Mouse (Mus musculus): ENCODE results near the gene Maml3.

Gene Maml3

GRCm38 (mm10) chr3:51782191-51782590, 322.7 kb downstream of the Maml3 start:
- DNase-seq (ENCODE audit: low spot score): no peak

DNA sequence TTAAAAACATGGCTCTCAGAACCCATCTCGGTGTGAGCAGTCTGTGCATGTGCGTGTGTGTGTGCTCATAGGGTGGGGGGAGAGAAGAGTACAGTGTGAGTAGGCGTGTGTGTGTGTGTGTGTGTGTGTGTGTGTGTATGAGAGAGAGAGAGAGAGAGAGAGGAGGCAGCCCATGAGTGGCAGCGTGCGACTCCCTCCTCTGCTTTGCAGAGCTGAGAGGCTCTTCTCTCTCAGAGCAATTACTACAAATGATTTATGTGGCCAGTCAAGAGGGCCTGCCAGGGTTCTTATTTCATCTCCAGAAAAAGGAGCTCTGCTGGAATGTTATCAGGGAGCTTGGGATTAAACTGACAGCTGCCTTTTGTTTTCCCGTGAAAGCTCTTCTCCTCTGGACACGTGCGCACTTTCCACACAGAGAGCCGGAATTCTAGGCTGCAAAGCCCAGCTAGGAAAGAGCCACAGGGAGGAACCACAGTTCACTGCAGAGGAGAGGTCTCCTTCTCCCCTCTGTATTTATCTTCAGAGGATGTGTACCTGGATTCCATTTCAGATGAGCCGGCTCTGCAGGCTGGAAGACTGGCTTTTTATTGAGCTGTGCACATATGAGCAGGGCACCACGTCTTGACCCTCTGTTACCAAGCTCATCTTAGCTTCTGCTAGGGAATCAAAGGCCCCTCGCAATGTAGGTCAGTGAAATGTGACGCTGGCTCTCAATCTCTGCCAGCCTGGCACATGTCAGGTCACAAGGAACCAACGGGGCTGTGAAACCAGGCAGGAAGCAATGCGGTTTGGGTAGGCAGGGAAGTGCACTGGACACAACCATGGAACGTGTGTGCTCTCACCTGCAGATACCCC, 325.9 kb downstream of the Maml3 start:
- DNase-seq (ENCODE audit: low spot score): no peak

- DNase-seq (ENCODE audit: low spot score): no peak
These were observed 326.7 kb downstream of the Maml3 start for GRCm38 (mm10) chr3:51778179-51778578.

- no peak for DNase-seq (ENCODE audit: low spot score)
These were observed 328.8 kb downstream of the Maml3 start for GRCm38 (mm10) chr3:51776018-51776611.

DNA sequence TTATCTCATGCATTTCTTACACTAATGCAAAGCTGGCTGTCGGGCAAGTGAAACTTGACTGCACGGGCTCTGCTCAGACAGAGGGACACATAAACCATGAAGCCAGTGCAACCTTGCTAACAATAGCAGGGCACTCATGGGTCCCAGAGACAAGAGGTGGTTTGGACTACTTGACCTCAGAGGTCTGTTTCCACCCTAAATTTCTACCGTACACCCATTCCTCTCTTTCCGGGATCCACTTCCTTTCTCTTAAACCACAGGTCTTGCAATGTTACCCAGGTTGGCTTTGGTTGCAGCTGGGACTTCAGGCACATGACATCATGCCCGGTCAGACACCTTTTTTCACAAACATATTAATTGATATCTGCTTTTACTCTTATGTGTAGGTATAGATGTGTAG, 331.3 kb downstream of the Maml3 start:
- DNase-seq (ENCODE audit: low spot score): no peak

GRCm38 (mm10) chr3:51771839-51772630, 332.8 kb downstream of the Maml3 start:
- DNase-seq (ENCODE audit: low spot score): no peak

DNA sequence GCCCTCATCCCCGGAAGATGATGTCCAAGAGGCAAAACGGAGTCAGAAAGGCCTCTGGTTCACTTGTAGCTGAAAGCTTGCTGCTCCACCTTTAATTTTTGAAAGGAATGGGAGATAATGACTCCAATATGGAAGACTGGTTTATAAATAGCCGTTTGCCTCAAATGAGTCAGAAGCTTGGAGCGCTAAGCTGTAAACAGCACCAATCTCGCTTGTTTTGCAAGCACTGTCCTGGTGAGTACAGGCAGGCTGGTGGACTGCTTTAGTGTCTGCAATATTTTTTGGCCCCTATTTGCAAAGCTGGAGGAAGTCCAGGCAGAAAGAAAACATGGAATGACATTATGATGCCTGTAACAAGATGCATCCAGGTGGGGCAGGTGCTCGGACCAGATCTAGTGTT, 335.7 kb downstream of the Maml3 start:
- no peak for DNase-seq (ENCODE audit: low spot score)

DNA sequence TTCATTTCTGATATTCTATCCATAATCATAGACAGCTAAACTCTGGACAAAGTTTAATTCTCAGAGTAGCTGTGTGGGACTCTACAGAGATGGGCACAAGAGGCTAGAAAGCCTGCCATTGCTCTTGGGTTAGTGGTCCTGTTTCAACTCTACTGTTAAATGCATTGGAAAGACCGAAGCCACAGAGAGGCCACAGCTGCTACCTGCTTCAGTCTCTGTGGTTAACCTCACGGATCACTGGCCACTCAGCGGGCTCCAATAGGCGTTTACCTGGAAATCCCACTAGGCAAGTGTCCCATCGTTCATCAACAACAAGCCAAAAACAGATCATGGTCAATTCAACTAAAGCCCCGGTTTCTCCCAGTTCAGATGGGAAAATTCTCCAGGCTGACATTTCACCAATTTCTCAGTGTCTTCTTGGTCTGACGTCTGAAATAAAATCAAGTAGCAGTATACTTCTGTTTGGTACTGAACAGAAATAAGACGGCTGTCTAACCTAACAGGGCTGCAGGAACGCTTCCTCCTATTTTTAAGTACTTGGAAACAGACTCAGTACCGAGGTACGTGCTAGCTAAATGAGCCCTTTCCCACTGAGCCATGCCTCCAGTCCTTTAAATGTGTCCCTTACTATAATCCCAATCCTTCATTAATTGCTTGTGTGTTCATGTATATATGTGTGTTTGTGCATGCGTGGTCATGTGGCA, 339.5 kb downstream of the Maml3 start:
- no peak for DNase-seq (ENCODE audit: low spot score)

- no peak for DNase-seq (ENCODE audit: low spot score)
These were observed 340.7 kb downstream of the Maml3 start for GRCm38 (mm10) chr3:51764175-51764574.

GRCm38 (mm10) chr3:51762900-51763299, 342.0 kb downstream of the Maml3 start:
- no peak for DNase-seq (ENCODE audit: low spot score)

- DNase-seq (ENCODE audit: low spot score): no peak
These were observed 345.3 kb downstream of the Maml3 start for GRCm38 (mm10) chr3:51759534-51759933.

DNA sequence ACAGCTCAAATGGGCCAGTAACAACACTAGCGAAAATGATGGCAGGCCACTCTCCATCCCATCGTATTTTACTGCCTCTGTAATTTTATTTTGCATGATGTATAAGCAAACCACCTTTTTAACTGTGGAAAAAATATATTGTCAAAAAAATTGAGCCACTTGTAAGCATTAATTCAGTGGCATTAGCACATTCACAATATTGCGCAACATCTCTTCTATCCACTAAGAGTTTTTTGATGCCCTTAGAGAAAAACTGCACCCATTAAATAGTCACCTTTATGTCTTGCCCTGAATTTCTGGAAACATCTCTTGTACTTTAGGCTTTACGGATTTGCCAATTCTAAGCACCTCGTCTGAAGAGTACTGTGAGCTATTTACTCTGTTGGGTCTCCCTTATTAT, 347.8 kb downstream of the Maml3 start:
- DNase-seq (ENCODE audit: low spot score): no peak

DNA sequence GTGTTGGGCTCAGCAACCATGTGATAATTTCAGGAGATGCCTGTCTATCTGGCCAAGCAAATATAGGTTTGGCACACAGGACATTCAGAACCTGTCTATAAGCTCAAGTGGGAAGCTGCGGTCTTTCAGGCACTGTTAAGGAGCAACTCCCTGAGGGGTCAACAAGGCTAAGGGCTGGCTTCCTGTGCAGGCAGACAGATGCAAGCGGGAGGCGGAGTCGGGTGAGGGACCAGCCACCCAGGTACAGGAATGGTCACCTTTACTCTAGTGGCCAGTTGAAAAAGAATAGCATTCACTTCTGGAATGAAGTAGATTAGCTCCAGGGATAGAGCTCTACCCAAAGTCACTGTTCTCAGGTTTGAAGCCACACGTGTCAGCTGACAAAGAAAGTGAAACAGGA, 348.6 kb downstream of the Maml3 start:
- DNase-seq (ENCODE audit: low spot score): no peak

GRCm38 (mm10) chr3:51753262-51753661, 351.6 kb downstream of the Maml3 start:
- DNase-seq (ENCODE audit: low spot score): no peak

- no peak for DNase-seq (ENCODE audit: low spot score)
These were observed 353.4 kb downstream of the Maml3 start for GRCm38 (mm10) chr3:51751440-51751839.

DNA sequence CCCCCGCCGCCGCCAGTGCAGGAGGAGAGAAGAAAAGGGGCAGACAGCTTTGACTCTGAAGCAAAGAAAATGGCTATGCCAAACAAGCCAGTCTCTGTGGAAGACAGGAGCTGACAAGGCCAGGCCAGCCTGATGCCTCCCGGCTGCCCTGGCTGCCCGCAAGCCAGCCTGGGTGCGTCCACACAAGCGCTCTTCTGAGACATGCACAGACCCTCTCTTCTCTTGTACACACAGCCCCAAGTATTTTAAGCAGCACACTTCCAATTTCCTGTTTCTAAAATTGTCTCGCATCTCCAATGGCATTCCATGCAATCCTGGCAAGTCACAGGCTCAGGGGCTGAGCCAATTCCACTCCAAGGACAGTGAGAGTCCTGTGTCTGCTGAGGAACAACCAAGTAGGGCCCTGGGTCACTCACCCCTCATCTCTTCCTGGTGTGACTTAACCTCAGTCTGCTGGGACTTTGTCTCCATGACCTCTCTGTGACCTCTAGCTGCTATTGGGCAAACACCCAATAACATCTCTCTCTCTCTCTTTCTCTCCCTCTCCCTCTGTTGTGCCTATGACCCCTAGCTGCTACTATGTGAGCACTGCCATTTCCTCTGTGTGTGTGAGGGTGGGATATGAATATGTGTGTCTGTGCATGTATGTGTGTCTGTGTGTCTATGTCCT, 354.9 kb downstream of the Maml3 start:
- no peak for DNase-seq (ENCODE audit: low spot score)

DNA sequence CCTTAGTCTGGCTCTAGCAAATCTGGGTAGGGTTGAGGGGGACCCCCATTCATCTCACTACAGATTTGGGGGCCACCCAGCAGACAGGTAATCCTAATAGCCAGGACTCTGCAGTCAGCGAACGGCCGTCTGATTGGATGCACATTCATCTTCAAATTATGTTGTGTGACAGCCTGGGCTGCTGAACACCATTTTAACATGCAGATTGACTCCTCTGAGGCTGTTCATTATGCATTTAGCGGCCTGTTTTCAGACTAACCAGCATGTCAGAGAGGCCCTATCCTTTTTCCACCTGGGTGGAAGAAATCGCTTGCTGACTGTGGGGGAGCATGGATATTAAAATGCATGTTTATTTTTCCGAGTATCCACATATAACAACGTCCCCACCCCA, 355.5 kb downstream of the Maml3 start:
- no peak for DNase-seq (ENCODE audit: low spot score)

DNA sequence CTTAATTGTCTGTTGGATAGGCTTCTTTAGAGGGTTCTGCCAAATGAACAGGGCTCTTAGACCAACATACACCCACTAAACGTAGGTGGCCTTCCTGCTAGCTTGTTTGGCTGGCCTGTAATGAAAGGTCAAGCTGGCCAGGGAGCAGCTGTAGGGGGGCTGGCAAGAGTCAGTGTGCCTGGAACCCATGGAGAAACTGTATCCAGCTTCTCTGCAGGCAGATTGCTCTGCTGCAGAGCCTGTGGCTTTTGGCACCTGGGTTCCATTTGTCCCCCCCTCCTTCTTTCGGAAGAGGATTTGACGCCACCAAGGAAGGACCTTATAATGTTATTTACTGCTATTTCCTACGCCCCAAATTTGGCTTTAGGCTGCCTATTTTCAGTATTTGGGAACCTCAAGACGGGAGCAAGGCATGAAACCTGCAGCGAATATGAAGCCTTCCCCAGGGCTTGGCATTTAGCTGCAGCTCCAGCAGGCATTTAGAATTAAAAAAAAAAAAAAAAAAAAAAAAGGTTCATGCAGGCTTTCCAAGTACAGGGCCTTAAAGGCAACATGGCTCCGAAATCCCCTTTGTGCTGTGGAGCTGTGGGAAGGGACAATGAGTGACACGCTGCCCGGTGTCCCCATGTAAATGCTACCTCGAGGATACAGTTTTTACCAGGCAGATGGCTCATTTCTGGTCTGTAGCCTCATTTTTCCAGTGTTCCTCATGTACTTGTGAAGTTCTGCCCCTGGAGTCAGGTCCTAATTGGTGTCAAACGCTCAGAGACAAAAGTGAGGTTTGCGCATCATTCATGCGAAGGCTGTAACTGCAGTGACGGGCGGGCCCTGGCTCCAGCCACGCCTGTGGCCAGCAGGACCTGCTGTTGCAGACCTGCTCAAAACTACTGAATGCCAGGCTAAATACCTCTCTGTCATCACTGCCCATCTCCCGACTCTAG, 356.2 kb downstream of the Maml3 start:
- no peak for DNase-seq (ENCODE audit: low spot score)

- no peak for DNase-seq (ENCODE audit: low spot score)
These were observed 358.1 kb downstream of the Maml3 start for GRCm38 (mm10) chr3:51746816-51747215.

GRCm38 (mm10) chr3:51745162-51745561, 359.7 kb downstream of the Maml3 start:
- DNase-seq (ENCODE audit: low spot score): no peak

DNA sequence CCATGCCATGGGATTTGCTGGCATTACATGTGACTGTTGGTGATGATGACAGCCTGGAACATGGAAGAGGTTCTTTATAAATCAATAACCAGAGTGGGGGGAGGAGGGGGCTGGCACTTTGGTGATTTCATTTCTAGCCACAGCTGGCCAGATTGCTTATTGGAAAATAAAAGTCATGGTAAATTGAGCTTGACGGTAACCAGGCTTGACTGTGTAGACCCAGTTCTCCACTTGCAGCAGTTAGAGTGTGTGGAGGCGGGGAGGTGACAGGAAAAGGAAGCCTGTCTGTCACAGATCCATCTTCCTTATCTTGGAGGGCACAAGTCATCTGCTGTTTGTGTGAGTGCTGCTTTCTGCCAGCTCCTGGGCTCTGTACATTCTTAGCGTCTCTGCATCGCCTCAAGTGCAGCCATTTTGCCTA, 360.5 kb downstream of the Maml3 start:
- DNase-seq (ENCODE audit: low spot score): no peak

Measured in layer of hippocampus, adult 11-12 months (tissue).